Mouse (Mus musculus) T-helper 2 cell (primary cell): Measurements from ENCODE around the gene Gm7929.

ENCODE experiments used
- in situ Hi-C: fragments of 300-600 bp; cut with MboI, MseI; formaldehyde crosslinking; loops from one replicate; pipeline ENCODE4 v1.15.1; 2025; ENCODE audit warnings: high pct_unique_total_duplicates

The Gm7929 gene

DNA sequence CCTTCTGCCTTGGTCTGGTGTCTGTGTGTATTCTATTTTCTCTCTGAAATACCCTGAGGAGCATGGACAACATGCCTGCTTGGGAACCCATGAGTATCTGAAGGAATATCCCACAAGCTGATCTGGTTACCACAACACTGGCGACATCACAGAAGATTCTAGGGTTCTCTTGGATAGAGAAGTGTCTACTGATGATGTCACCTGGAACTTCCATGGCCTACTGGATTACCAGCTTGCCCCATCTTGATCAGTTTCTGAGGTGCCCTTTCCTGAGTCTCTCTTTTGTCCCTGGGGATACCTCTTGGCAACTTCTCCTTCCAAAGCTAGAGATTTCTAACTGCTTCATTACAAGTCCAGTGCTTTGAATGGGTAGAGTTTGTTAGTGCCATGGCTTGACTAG lies at the start of gene Gm7929:
Gene Gm7929 (minus strand): TSS at position 101 of the 400 bp plus-strand sequence.
- in situ Hi-C loops, result loop anchor here (25.0 kb wide), 1 partner anchor 113 kb away; the partner anchor contains the start of gene Gm3676

DNA sequence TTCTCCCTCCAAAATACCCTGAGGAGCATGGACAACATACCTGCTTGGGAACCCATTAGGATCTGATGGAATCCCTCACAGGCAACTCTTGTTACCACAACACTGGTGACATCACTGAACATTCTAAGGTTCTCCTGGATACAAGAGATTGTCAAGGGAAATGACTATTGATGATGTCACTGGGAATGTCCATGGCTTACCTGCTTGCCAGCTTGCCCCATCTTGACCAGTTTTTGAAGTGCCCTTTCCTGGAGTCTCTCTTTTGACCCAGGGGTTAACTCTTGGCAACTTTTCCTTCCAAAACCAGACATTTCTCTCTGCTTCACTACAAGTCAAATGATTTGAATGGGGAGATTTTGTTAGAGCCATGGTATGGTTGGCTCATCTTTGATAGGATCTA lies 21.9 kb upstream of the Gm7929 start, which contains the start of gene Gm47189:
Gene Gm47189 (minus strand): TSS at position 101 of the 400 bp plus-strand sequence.
- in situ Hi-C loops, result loop anchor here (25.0 kb wide), 1 partner anchor 135 kb away; the partner anchor contains the start of gene Gm3676

DNA sequence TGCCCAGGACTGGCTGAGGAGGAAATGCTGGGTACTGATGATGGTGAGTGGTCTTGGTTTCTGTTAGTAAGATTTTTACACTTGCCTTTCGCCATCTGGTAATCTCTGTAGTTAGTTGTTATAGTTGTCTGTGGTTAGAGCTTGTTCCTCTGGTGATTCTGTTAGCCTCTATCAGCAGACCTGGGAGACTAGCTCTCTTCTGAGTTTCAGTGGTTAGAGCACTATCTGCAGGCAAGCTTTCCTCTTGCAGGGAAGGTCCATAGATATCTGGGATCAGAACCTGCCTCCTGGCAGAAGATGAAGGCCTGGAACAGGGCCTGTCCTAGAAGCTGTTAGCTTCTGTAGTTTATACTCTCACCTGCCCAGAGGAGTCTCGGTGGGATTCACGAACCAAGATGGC lies 5.5 kb upstream of the Gm7929 start:
- in situ Hi-C loops, result loop anchor here (25.0 kb wide), 1 partner anchor 119 kb away; the partner anchor contains the start of gene Gm3676

DNA sequence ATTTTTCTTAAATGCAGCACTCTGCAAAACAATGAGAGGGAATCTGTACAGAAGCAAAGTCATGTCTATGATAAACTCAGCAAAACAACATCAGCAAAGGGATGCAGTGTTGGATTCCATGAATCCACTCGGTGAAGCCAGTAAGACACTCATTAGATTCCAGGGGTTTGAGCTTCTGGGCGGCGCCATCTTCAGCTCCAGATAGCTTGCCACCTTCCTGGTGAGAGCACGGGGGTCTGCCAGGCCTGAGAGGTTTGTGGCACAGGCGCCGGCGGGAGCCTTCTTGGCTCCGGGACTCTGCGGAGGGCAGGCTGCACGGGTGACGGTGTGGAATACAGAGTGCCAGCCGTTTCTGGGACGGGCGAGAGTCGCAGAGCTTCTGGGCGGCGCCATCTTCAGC lies 27.0 kb downstream of the Gm7929 start:
- in situ Hi-C loops, result loop anchor here (25.0 kb wide), 1 partner anchor 414 kb away; no protein-coding TSS in a partner anchor

DNA sequence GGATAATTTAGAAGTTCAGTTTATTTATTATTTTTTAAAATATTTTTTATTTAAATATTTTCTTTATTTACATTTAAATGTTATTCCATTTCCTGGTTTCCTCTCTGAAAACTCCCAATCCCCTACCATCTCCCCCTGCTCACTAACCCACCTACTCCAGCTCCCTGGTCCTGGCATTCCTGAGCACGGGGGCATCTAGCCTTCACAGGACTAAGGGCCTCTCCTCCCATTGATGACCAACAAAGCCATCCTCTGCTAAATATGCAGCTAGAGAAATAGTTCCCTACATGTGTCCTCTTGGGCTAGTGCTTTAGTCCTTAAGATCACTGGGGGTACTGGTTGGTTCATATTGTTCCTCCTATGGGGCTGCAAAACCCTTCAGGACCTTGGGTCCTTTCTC lies 33.2 kb downstream of the Gm7929 start:
- in situ Hi-C loops, result loop anchor here (25.0 kb wide), 1 partner anchor 420 kb away; no protein-coding TSS in a partner anchor

DNA sequence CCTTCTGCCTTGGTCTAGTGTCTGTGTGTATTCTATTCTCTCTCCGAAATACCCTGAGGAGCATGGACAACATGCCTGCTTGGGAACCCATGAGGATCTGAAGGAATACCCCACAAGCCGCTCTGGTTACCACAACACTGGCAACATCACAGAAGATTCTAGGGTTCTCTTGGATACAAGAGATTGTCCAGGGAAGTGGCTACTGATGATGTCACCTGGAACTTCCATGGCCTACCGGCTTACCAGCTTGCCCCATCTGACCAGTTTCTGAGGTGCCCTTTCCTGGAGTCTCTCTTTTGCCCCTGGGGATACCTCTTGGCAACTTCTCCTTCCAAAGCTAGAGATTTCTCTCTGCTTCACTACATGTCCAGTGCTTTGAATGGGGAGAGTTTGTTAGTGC lies 48.6 kb downstream of the Gm7929 start, which contains the start of gene Gm8068:
Gene Gm8068 (minus strand): TSS at position 101 of the 400 bp plus-strand sequence.
- in situ Hi-C loops, result loop anchor here (25.0 kb wide), 1 partner anchor 436 kb away; no protein-coding TSS in a partner anchor
